Mouse (Mus musculus): Measurements from ENCODE around the gene Ccdc50. TPM values are rescaled to one million over a fixed set of nuclear protein-coding genes. Genes with fewer than 3 reads are reported as not detected.

The Ccdc50 gene
- polyA plus RNA-seq, 1 experiment from 2014 or later: 21.3 TPM

DNA sequence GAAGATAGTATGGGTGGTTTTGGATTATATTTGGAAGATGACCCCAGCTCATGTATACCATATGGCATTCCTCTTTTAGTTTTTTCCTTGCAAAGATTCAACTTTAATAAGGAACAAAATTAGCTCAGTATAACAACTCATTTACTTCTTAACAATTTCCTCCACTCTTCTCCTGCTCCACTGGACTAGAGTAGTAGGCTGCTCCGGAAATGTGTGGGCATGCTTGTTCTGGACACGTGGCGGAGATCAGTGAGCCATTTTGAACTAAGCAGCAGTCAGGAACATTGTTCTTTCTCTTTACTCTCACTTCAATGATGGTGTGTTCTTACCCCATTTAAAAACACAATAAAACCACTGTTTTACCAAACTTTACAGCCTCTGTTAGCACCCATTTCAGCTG, 32.3 kb downstream of the Ccdc50 start:
- no peak overlapping the region for H3K27ac ChIP-seq (replicated peaks)
- H3K9me3 ChIP-seq (ENCODE audit: control insufficient read depth, low read length): no peaks in the 10 kb centered on the region
- TF ChIP-seq EP300 (optimal IDR thresholded peaks at IDR 0.05) (no peak), CTCF (IDR thresholded peaks at IDR 0.05; ENCODE audit: low read depth) (no peak)
- H3K4me2 ChIP-seq (replicated peaks; ENCODE audit: low read depth): no peak overlapping the region
- H3K36me3 ChIP-seq (ENCODE audit: control insufficient read depth, insufficient read depth, low read length): peaks cover 17% of the 10 kb centered on the region
- no peak overlapping the region for H3K4me3 ChIP-seq (ENCODE audit: low read depth, low read length)
- no peaks in the 10 kb centered on the region for H3K27me3 ChIP-seq (ENCODE audit: control insufficient read depth, insufficient read depth, low read length)
- DNase-seq (ENCODE audit: low spot score) (no peak), ATAC-seq (ENCODE audit: low FRiP score, low TSS enrichment) (no peak)
- WGBS: 97% methylated on average over 3 of the region's 3 CpGs
- H3K9ac ChIP-seq (ENCODE audit: low read length): no peak overlapping the region
- no peaks in the 10 kb centered on the region for H3K4me1 ChIP-seq (replicated peaks; ENCODE audit: control insufficient read depth, insufficient read depth)

DNA sequence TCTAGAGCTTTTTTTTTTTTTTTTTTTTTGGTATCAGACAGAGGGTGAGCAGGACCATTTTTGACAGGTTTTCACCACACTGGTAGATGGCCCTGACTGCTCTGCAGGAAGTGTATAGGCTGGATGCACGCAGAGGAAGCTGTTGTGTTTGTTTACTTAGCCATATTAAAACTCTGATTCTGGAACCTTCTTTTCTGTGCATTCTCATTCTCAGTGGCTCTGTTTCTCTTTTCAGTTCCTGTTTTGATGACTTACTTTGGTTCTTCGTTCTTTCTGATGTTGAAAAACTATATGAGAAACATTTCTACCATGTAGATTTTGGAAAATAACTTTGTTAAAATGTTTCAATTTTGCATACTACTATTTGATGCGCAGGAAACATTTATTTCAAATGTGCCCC, 46.4 kb downstream of the Ccdc50 start:
- H3K4me1 ChIP-seq (replicated peaks; ENCODE audit: control insufficient read depth, insufficient read depth): no peaks in the 10 kb centered on the region
- no peaks in the 10 kb centered on the region for H3K27me3 ChIP-seq (ENCODE audit: control insufficient read depth, insufficient read depth, low read length)
- H3K36me3 ChIP-seq (ENCODE audit: control insufficient read depth, insufficient read depth, low read length): peaks cover 7% of the 10 kb centered on the region; the same call in 1 of the 2 replicates
- no peak overlapping the region for H3K4me2 ChIP-seq (replicated peaks; ENCODE audit: low read depth)
- DNase-seq (ENCODE audit: low spot score) (no peak), ATAC-seq (ENCODE audit: low FRiP score, low TSS enrichment) (no peak)
- H3K9me3 ChIP-seq (ENCODE audit: control insufficient read depth, low read length): no peaks in the 10 kb centered on the region
- no peak for TF ChIP-seq CTCF (IDR thresholded peaks at IDR 0.05; ENCODE audit: low read depth)
- TF ChIP-seq EP300 (optimal IDR thresholded peaks at IDR 0.05): no peak
- H3K9ac ChIP-seq (ENCODE audit: low read length): no peak overlapping the region
- no peak overlapping the region for H3K4me3 ChIP-seq (ENCODE audit: low read depth, low read length)
- 85% methylated on average over 3 of the region's 3 CpGs for WGBS
- no peak overlapping the region for H3K27ac ChIP-seq (replicated peaks)

DNA sequence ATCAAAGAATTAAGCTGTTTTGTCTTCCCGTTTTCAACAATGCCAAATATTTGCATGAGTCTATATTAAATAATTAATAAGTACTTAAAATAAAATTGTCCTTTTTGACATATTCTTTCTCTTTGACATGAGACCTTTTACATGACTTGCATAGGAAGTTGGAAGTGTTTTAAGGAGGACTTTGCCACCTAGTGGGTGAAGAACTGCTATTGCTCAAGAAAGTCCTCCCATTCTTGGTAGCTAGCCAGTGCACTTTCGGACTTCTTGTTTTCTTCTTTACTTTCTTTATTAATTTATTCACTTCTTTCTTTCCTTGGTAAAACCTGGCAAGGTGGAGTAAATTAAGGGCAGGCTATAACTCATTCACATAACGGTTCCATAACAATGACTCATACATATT, 55.3 kb downstream of the Ccdc50 start:
- no peaks in the 10 kb centered on the region for H3K27me3 ChIP-seq (ENCODE audit: control insufficient read depth, insufficient read depth, low read length)
- peaks cover 7% of the 10 kb centered on the region for H3K36me3 ChIP-seq (ENCODE audit: control insufficient read depth, insufficient read depth, low read length)
- no peak overlapping the region for H3K27ac ChIP-seq (replicated peaks)
- no peak overlapping the region for H3K4me2 ChIP-seq (replicated peaks; ENCODE audit: low read depth)
- no peak for ATAC-seq (ENCODE audit: low FRiP score, low TSS enrichment)
- H3K9me3 ChIP-seq (ENCODE audit: control insufficient read depth, low read length): no peaks in the 10 kb centered on the region
- no peak overlapping the region for H3K9ac ChIP-seq (ENCODE audit: low read length)
- WGBS: 71% methylated on average over 3 of the region's 3 CpGs
- no peaks in the 10 kb centered on the region for H3K4me1 ChIP-seq (replicated peaks; ENCODE audit: control insufficient read depth, insufficient read depth)
- TF ChIP-seq EP300 (optimal IDR thresholded peaks at IDR 0.05) (no peak), CTCF (IDR thresholded peaks at IDR 0.05; ENCODE audit: low read depth) (peak; percentile 57)
- no peak for DNase-seq (ENCODE audit: low spot score)
- H3K4me3 ChIP-seq (ENCODE audit: low read depth, low read length): no peak overlapping the region

DNA sequence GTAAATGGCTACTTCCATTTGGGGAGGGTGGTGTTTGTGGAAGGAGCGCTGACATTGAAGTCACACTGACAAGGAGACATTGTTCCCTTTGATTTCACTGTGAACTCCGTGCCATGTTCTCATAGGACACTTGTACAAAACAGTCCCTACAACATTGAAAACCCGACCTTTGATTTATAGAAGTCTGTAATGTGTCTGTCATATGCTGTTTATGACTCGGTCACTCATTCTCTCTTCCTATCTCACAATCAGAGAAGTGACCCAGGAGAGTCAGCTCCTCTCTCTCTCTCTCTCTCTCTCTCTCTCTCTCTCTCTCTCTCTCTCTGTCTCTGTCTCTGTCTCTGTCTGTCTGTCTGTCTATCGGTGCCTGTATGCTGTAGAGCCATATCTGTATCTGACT, 60.7 kb downstream of the Ccdc50 start:
- Histone ChIP-seq H3K9me3 (ENCODE audit: control insufficient read depth, low read length) (no peaks in the 10 kb centered on the region), H3K4me1 (replicated peaks; ENCODE audit: control insufficient read depth, insufficient read depth) (no peaks in the 10 kb centered on the region), H3K4me3 (ENCODE audit: low read depth, low read length) (no peak overlapping the region), H3K27me3 (ENCODE audit: control insufficient read depth, insufficient read depth, low read length) (no peaks in the 10 kb centered on the region), H3K4me2 (replicated peaks; ENCODE audit: low read depth) (no peak overlapping the region), H3K36me3 (ENCODE audit: control insufficient read depth, insufficient read depth, low read length) (peaks cover 3% of the 10 kb centered on the region; the same call in 1 of the 2 replicates), H3K27ac (replicated peaks) (no peak overlapping the region), H3K9ac (ENCODE audit: low read length) (no peak overlapping the region)
- DNase-seq (ENCODE audit: low spot score): no peak
- ATAC-seq (ENCODE audit: low FRiP score, low TSS enrichment): no peak
- TF ChIP-seq EP300 (optimal IDR thresholded peaks at IDR 0.05) (no peak), CTCF (IDR thresholded peaks at IDR 0.05; ENCODE audit: low read depth) (no peak)
- WGBS: 87% methylated on average over 5 of the region's 5 CpGs

DNA sequence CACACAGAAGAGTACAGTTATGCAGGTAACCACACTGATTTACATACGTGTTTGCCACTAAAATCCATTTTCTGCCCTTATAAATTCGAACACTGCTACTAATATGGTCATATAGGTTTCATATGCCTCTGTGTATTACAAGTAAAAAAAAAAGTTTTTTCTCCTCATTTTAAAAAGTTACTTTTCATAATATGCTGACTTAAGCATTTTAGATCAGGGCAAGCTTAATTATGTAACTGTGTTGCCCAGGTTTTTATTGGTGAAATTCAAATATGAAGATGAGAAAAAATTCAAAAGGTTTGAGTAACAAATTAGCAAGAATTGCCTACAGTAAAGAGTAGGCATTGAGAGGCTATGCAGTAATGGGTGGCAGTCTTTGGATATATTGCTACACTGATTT, 62.0 kb downstream of the Ccdc50 start:
- Histone ChIP-seq H3K4me3 (ENCODE audit: low read depth, low read length) (no peak overlapping the region), H3K27me3 (ENCODE audit: control insufficient read depth, insufficient read depth, low read length) (no peaks in the 10 kb centered on the region), H3K4me2 (replicated peaks; ENCODE audit: low read depth) (no peak overlapping the region), H3K9me3 (ENCODE audit: control insufficient read depth, low read length) (no peaks in the 10 kb centered on the region), H3K36me3 (ENCODE audit: control insufficient read depth, insufficient read depth, low read length) (no peaks in the 10 kb centered on the region), H3K9ac (ENCODE audit: low read length) (no peak overlapping the region), H3K4me1 (replicated peaks; ENCODE audit: control insufficient read depth, insufficient read depth) (no peaks in the 10 kb centered on the region), H3K27ac (replicated peaks) (no peak overlapping the region)
- TF ChIP-seq EP300 (optimal IDR thresholded peaks at IDR 0.05): no peak
- no peak for TF ChIP-seq CTCF (IDR thresholded peaks at IDR 0.05; ENCODE audit: low read depth)
- no peak for DNase-seq (ENCODE audit: low spot score)
- ATAC-seq (ENCODE audit: low FRiP score, low TSS enrichment): no peak
- WGBS: 95% methylated on average over 2 of the region's 2 CpGs

DNA sequence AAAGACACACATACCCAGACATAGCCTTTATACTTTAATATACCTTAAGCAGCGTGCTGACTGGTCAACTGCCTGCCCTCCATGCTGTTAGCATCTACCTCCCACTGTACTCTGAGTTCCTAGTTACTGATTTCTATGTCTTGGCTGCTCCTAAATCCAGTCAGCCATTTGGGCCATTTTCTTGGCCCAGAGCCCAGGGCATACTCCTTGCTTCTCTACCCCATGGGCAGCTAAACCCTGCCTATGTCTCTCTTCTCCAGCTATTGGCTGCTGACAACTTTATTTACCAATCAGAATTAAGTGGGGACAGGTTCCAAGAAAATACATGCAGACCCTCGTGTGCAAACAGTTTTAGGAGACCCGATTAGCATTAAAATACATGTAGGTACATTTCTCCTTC, 64.7 kb downstream of the Ccdc50 start:
- no peak overlapping the region for H3K4me2 ChIP-seq (replicated peaks; ENCODE audit: low read depth)
- H3K4me3 ChIP-seq (ENCODE audit: low read depth, low read length): no peak overlapping the region
- TF ChIP-seq CTCF (IDR thresholded peaks at IDR 0.05; ENCODE audit: low read depth): no peak
- TF ChIP-seq EP300 (optimal IDR thresholded peaks at IDR 0.05): no peak
- DNase-seq (ENCODE audit: low spot score) (no peak), ATAC-seq (ENCODE audit: low FRiP score, low TSS enrichment) (no peak)
- no peaks in the 10 kb centered on the region for H3K9me3 ChIP-seq (ENCODE audit: control insufficient read depth, low read length)
- no peak overlapping the region for H3K9ac ChIP-seq (ENCODE audit: low read length)
- no peaks in the 10 kb centered on the region for H3K4me1 ChIP-seq (replicated peaks; ENCODE audit: control insufficient read depth, insufficient read depth)
- H3K36me3 ChIP-seq (ENCODE audit: control insufficient read depth, insufficient read depth, low read length): no peaks in the 10 kb centered on the region
- H3K27me3 ChIP-seq (ENCODE audit: control insufficient read depth, insufficient read depth, low read length): no peaks in the 10 kb centered on the region
- 62% methylated on average over 3 of the region's 3 CpGs for WGBS
- no peak overlapping the region for H3K27ac ChIP-seq (replicated peaks)
